Mouse (Mus musculus) left cerebral cortex, postnatal 10 days (tissue): ENCODE results near the gene Msantd2. TPM values are rescaled to one million over a fixed set of nuclear protein-coding genes. Genes with fewer than 3 reads are reported as not detected.
A peak's percentile ranks its signal among the peaks of the same experiment; 100 is the strongest.

Experiments
- DNase-seq, 2 experiments: peaks; one replicate each; pipeline ENCODE4 v3.0.0; 2021 to 2022; ENCODE audit warnings: low spot score in 2 of 2, mixed read lengths in 1 of 2; ENCODE audit errors: extremely low spot score in 1 of 2
- intact Hi-C: fragments of 180-260 bp; cut with DNase I; formaldehyde crosslinking; loops from one replicate; pipeline ENCODE4 v1.15.1; 2025
- total RNA-seq, 2 experiments: library from RNA; stranded (reverse); gene quantifications; 2 replicates each; pipeline ENCODE4 v1.2.3; 2021

The Msantd2 gene
- total RNA-seq, 2 experiments from 2014 or later = 21.8 to 24.6 TPM

DNA sequence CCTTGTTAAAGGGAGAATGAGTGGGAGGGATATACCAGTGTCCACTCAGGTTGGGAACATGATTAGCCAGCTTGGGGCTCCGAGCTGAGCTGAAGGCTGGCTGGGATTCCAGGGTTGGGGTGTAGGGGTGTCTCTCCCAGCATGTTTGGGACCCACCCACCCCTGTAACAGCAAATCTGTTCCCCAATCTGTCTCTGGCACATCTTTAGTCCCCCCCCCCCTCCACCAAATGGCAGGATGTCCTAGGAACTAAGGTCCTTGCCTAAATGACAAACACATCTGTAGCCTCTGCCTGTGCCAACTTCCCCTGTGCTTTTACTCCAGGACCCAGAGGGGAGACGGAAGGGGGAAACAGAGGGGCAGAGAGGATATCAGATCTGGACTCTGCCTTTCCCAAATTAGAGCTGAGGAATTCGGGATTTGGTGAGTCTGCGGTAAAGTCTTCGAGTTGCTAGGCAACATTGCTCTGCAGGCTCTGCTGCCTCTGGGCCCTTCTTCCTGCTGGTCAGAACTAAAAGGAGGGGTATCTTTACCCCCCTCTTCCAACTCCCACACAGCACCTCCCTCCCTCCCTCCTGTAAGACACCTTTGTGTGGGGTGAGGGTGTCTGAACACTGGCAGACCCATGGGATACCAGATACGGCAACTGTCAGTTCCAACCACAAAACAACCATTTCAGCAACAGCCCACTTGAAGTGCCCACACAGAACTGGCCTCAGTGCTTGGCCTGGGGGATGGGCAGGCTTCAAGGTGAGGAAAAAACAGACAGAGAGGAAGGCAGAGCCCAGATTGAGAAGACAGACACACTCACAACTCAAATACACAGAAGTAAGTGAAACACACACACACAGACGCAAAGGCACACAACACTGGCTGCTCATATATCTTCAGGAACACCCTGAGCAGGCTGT, 66.0 kb downstream of the Msantd2 start, which contains the start of gene Siae:
Siae (plus strand) TSS at position 861 of the 911 bp plus-strand sequence.
- intact Hi-C loops = no loop called here
- no peak for DNase-seq

GRCm38 (mm10) chr9:37556366-37556765, 67.2 kb downstream of the Msantd2 start:
- intact Hi-C loops = no loop called here

DNA sequence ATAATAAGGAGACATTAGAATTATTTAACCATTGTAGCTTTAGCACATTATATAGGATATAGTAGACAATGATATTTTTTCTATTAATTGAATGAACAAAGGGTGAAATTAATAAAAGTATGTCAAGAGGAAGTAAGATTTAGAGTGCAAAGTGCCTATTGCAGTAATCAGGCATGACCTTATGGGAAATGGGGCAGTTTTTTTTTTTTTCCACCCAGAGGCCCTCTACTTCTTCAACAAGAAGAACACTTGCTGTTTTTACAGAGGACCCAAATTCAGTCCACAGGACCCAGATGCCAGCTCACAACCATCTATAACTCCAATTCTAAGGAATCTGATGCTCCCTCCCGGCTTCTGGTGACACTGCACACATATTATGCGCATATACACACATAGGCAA, 71.5 kb downstream of the Msantd2 start:
- intact Hi-C loops = no loop called here
- no peak for DNase-seq

More at GRCm38 (mm10) chr9:37556366-37556765, 67.2 kb downstream of the Msantd2 start:
- DNase-seq = no peak

DNA sequence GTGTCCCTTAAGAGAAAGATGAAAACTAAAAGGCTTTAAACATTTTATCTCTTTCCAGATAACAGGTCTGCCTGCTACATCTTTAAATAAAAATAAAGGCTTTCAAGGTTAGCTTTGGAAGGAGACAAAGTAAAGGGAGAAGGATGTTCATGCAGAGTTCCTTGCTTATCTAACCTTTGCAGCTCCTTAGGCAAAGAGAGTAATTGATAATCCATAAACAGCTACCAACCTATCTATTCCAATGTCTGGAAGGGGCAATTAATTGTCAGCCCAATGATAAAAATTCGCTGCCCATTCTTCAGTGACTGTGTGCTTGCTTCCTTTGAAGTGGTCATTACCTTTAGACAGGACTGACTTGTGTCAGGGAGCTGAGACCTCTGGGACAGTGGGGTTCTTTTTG, 74.7 kb downstream of the Msantd2 start:
- no peak for DNase-seq

GRCm38 (mm10) chr9:37567019-37567418, 77.9 kb downstream of the Msantd2 start:
- no peak for DNase-seq
- intact Hi-C loops = loop anchor here (5.0 kb wide), 1 partner anchor 45 kb away; the partner anchor contains the start of gene Spa17

More for the DNA sequence above, 74.7 kb downstream of the Msantd2 start:
- intact Hi-C loops = no loop called here

DNA sequence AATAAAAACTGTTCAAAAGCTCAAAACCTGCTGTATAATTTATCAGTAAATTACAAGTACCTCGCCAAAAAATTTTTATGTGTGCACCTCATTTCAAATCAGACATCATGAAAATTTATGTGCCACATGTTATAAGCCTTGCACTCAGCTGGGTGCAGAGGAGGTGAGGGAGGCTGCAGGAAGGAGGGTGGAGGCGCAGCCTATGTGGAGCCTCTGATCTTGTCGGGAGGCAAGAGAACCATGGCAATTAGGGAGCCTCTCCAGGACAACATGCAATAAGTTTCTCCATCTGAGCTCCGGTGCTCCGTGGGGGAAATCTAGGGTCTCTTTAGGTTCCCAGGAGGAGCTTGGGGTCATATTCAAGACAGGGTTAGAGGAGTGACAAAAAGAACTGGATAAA, 78.3 kb downstream of the Msantd2 start:
- no peak for DNase-seq
- intact Hi-C loops = loop anchor here (5.0 kb wide), 1 partner anchor 45 kb away; the partner anchor contains the start of gene Spa17

GRCm38 (mm10) chr9:37567892-37568604, 78.9 kb downstream of the Msantd2 start:
- DNase-seq = peak in 1 of 2 experiments; percentile 68
- intact Hi-C loops = loop anchor here (5.0 kb wide), 1 partner anchor 44 kb away; the partner anchor contains the start of gene Spa17

GRCm38 (mm10) chr9:37568605-37569214, 79.6 kb downstream of the Msantd2 start:
- intact Hi-C loops = loop anchor here (5.0 kb wide), 1 partner anchor 44 kb away; the partner anchor contains the start of gene Spa17

GRCm38 (mm10) chr9:37569231-37569835, 80.2 kb downstream of the Msantd2 start:
- intact Hi-C loops = loop anchor here (5.0 kb wide), 1 partner anchor 43 kb away; the partner anchor contains the start of gene Spa17
- DNase-seq = no peak

More at GRCm38 (mm10) chr9:37568605-37569214, 79.6 kb downstream of the Msantd2 start:
- no peak for DNase-seq

DNA sequence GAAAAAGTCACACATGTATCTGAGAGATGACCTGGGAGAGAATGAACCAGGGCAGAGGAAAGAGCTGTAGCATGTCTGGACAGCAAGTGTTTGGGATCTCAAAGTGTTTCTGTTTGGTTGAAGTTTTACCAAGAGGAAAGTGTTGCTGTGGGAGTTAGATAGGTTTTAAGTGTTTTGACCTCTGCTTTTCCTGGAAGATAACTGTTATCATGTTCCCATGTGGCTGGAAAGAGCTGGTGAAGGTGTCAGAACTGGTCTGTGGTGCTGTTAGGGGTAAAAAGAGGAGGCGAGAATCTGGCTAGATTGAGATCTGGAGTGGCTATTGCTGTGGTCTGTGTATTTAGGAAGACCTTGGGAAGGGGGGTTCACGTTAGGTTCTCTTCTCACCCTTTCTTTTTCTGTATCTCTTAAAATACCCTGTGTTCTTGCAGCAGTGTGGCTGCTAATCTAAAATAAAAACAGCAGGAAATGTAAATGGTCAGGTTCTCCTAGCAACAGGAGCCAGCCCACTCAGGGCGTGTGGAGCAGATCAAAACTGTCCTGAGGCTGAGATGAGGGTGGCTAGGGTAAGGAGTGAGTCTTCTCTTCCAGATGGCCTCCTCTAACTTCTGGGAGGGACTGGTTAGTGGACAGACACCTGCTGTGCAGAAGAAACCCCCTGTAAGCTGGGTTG, 83.2 kb downstream of the Msantd2 start:
- no peak for DNase-seq
- intact Hi-C loops = no loop called here

Other genes starting within 250 kb of the Msantd2 start
- 1 to 10 TPM; 1.8 to 1.9 TPM for gene Slc37a2, start 233.6 kb upstream of the Msantd2 start, total RNA-seq
- gene Ccdc15, start 140.9 kb upstream of the Msantd2 start, total RNA-seq = 1 to 10 TPM; 2.3 to 3.3 TPM
- gene Hepacam, start 122.0 kb upstream of the Msantd2 start, total RNA-seq = 10 to 100 TPM; 41.1 to 45.7 TPM
- gene Robo4, start 87.4 kb upstream of the Msantd2 start, total RNA-seq = 1 to 10 TPM; 6.4 to 8.3 TPM
- 10 to 100 TPM; 24.8 to 27.4 TPM for gene Robo3, start 56.1 kb upstream of the Msantd2 start, total RNA-seq
- 10 to 100 TPM; 29.5 to 29.6 TPM for gene Esam, start 38.8 kb downstream of the Msantd2 start, total RNA-seq
- 1 to 10 TPM; 3.3 to 4.1 TPM for gene Vsig2, start 49.9 kb downstream of the Msantd2 start, total RNA-seq
- gene Nrgn, start 63.6 kb downstream of the Msantd2 start, total RNA-seq = 1,000 to 10,000 TPM; 1,798 to 1,800 TPM
- gene Siae, start 66.4 kb downstream of the Msantd2 start, total RNA-seq = 10 to 100 TPM; 13.6 to 16.3 TPM
- 1 to 10 TPM; 1.9 to 2.2 TPM for gene Spa17, start 124.4 kb downstream of the Msantd2 start, total RNA-seq
- gene Tbrg1, start 168.0 kb downstream of the Msantd2 start, total RNA-seq = 10 to 100 TPM; 54.1 to 58.3 TPM
- gene Panx3, start 179.9 kb downstream of the Msantd2 start, total RNA-seq = not detected
- not detected for gene Olfr160, start 226.9 kb downstream of the Msantd2 start, total RNA-seq